Mouse (Mus musculus) gastrocnemius, adult 8-10 months (tissue): ENCODE results near the gene Glis1. TPM values are rescaled to one million over a fixed set of nuclear protein-coding genes. Genes with fewer than 3 reads are reported as not detected.
"Not testable (repeated sequence)": the region's sequence is repeated elsewhere in the genome, so short reads cannot be mapped to it uniquely, and the experiment has no call there.

Experiments used
- DNase-seq, 2 experiments: peaks; one replicate each; pipeline ENCODE4 v3.0.0; 2022; ENCODE audit warnings: low spot score in 2 of 2
- total RNA-seq, 4 experiments: library from RNA; stranded (reverse); gene quantifications; 2 replicates each; pipeline ENCODE4 v1.2.4; 2022

Glis1 gene
- total RNA-seq, 4 experiments from 2014 or later, result 0.12 to 0.58 (median 0.31) TPM; not detected in 1

DNA sequence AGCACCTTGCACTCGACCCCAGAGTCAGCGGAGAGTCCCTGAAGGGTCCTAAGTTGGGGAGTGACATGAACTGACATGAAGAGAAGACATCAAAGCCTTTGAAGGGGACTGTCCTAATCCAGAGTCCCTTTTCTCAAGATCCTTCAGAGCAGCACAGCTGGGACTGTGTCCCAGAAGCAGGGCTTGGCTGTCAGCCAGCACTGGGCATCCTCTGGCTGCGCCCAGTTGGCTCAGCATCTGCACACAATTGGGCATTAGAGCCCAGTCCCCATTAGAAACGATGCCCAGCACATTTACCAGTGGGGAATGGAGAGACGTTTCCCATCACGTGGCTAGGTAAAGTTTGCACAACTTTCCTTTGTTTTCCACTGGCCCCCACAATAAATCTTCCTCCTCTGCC lies 142.4 kb downstream of the Glis1 start:
- DNase-seq, result no peak

DNA sequence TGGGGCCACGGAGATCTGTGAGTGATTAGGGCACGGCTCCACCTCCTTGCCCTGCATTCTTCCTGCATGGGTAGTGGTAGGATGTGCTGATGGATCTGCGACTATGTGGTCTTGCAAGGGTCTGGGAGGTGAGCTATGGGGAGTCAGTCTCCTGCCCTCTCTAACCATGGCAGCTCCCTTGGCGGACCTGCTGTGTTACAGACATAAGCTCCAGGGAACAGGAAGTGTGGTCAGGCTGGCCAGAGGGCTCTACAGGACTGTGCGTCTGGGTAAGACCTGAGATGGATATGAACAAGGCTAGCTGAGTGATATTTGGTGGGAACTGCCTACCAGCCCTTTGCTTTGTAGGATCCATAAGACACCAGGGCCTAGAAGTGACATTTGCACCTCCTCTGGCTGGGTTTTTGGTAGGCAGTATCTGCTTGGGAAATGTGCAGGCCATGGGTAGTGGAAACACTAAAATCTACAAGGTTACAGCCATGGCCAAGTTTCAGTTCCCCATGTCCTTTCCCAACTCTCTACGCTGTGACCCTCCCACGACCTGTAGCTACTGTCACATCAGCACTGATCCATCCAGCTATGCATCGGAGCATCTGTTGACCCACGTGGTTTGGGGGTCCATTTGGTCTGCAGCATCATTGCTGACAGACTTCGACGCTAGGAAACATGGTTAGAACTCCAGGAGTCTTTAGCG lies 142.9 kb downstream of the Glis1 start:
- no peak for DNase-seq

DNA sequence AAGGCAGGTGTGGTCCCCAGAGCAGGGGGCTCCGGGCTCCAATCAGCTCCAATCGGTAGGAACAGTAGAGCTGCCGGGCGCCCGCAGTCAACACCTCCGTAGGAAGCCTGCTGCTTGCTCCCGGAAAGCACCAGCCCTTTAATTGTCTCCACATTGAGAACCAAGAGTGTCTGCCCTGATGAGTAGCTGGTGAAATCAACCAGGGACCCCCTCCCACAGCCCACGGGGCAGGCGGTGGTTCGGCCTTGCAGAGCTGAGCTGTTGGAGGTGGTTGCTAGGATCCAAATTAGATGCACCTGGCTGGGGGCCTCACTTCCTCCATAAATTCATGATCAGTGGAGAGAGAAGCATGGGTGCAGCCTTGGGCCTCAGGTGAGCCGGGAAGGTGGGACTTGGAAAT lies 146.5 kb downstream of the Glis1 start:
- DNase-seq, result no peak

DNA sequence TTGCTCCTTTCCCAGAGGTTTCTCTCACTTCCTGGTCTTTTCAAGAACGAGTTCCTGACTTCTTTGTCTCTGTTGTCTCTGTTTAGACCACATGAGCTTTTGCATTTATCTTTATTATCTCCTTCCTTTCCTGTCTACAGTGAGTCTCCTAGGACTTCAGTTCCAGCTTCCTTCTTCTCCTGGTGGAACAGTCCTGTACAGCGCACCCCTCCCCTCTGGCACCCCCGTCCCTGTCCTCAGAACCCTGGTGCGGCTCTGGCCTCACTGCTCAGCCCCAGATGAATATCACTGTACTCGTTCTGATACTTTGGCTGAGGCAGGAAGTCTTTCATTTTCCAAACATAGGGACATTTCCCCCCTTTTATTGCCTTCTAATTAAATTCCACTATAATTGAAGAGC lies 152.0 kb downstream of the Glis1 start:
- DNase-seq, result no peak

DNA sequence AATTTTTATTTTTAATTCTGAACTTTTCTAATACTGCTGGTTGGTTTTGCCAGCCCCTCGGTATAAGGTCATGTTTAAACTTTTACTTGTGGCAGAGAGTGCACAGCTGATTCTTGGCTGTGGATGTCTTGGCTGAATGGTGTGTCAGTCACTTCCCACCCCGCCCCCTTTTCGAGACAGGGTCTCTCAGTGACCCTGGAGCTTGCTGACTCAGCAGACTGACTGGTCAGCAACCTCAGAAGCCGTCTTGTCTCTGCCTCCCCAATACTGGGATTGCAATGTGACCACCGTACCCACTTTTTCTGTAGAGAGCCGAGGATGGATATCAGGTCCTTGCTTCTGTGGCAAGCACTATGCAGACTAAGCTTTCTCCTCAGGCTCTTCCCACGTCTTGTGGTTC lies 154.2 kb downstream of the Glis1 start:
- no peak for DNase-seq

DNA sequence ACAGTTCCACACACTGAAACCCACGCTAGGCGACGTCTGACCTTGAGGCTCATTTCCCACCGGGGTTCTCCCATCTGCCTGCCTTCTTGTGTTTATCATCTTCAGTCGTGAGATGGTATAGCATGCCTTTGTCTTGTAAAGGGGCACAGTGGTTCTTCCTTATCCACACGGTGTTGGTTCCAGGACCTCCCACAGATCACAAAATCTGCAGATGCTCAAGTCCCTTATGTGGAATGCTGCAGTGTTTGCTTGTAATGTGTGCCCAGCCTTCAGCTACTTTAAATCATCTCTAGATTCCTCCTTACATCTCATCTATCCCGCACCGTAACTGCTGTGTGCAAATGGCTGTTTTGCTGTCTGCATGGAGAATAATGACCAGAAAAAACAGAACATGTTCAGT lies 154.7 kb downstream of the Glis1 start:
- no peak for DNase-seq

DNA sequence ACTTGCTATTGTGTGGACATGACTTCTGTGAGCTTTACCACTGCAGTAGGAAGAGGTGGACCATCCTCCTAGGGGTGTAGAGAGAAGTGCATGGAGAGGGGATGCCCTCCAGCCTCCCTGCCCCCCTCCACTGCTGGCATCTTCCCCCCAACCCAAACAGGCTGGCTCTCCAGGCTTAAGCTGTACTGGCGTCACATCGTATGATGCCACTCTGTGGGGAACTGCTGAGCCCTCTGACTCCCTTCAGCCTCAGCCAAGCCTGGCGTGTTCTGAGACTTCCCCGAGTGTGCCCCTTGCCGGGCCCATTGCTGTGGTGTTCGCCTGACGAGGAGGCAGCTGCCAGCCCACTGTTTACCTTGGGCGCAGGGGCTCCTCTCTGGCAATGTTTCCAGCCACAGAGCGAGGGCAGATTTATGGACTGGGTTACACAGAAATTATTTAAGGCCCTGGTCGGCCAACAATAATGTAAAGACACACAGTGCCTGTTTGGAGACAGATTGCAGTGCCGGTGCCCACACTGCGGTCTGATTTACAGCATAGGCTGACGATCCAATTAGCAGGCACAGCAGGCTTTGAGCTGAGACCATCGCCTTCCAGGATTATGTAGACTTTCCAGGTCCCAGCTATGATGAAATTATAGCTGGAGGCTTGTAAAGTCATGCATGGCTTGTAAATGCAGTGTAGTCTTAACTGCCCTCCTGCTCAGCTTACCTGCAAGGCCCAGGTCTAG lies 156.6 kb downstream of the Glis1 start:
- no peak for DNase-seq

DNA sequence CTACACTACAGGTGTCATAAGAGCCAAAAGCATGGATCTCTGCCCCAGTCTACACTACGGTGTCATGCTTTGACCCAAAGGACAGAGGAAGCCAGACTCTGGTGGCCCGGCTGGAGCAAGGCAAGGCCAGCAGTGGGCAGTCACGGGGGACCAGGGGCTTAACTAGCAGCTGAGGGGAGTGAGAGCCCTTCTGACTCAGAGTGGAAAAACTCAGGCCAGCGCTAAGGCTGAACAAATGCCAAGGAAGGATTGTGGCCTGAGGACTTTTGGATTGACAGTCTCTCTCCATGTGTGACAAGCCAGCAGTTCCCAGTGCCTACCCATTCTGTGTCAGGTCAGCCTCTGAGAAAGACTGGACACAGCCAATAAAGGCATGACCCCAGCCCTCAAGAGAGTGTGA lies 159.0 kb downstream of the Glis1 start:
- DNase-seq, result no peak

DNA sequence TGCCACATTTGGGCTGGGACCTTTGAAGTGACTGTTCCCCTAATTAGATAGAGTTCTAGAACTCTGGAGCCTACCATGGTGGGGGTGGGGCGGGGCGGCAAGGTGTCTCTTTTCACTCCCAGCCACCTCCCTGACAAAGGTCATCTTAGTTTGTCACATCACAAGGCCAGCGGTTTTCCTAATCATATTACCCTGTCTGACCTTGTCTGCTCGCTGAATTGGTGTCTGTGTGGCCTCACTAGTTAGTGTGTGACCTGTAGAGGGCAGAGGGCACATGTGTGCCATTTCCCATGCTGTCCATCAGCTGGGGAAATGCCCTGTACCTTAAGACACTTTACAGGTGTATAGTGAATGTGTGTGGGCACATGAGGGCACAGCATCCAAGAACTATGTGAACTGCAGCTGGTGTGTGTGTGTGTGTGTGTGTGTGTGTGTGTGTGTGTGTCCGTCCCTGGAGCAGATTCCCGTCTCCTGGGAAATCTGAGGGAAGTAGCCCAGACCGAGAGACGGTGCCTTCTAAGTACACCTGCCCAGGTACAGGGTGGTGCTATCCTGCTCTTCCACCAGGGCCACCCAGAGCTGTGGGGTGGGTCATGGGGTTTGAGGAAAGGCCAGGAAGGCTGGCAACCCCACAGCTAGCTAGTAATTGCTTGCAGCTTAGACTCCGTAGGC lies 163.0 kb downstream of the Glis1 start:
- no peak for DNase-seq

DNA sequence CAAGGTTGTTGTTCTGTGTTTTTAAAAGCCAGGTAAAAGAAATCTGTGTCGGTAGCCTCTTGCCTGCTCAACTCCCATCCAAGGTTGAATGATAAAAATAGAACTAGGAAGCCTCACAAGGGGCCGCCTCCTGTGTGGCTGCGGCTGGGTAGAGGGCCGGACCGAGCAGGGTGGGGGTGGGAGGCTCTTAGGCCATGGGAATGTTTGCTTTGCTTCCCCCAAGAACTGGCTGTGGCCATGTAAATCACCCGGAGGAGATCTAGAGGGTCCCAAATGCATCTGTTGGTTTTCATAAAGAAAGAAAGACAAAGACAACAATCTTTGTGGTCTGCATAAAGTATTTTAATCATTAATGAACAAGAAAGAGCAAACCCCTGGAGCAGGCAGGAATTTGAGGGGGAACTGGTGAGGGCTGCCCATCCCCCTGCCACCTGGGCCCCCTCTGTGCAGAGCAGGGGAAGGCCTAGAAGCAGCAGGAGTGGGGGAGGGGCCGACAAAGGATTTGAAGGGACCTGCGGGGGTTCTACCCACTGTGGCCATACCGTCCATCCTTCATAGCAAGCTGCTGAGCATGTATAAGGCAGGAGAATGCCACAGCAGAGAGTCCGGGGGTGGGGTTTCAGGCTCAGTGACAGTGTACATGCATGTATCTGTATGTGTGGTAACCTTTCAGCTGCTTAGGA lies 163.6 kb downstream of the Glis1 start:
- DNase-seq, result no peak

DNA sequence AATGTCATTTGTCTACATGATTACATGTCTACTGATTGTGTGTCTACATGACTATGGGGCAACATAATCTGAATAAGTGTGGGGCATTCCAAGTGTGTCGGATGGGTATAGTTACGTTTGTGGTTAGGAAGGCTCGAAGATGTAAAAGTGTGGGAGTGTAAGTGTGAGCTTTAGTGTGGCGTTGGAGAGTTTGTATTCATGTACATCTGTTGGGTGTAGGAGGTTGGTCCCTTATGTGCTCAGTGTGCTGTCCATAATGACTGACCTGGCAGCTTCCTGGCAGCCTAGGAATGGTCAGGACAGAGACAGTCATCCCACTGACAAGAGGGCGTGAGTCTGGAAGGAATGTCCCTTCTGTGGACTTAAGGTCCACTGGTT lies 164.2 kb downstream of the Glis1 start:
- DNase-seq, result not testable (repeated sequence)

DNA sequence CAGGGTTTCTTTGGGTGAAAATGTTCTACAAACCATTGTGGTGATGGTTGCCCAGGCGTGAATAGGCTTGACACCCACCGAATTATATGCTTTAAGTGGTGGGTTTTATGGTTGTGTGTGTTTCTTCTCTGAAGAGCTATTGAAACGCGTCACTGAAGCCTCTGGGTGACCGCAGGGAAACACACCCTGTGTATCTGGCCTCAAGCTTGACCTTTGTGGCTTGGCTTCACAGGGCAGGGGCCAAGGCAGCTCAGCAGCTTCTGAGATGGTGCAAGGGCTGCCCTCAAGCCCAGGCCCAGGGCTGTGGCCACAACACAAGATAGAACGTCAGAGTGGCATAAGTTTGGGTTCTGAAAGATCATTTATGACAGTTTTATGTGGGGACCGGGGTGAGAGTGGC lies 167.9 kb downstream of the Glis1 start:
- DNase-seq, result no peak

DNA sequence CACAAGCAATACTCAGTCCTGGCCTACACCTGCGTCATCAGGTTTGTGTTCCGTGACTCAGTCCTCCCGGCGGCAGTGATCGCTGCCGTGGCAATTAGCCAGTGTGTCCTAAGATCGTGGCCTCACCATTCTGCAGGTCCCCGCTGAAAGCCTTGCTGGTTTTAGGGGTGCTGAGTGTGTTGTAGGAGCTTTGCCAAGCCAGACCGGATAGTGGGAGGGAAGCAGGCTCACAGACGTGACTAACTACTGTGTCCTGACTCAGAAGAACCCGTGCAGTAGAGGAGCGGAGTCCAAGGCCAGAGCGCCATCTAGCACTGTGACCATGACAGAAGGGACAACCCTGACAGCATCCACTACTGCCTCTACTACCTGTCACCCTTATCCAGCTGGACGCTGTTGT lies 168.4 kb downstream of the Glis1 start:
- DNase-seq, result peak; percentile 8 to 11

DNA sequence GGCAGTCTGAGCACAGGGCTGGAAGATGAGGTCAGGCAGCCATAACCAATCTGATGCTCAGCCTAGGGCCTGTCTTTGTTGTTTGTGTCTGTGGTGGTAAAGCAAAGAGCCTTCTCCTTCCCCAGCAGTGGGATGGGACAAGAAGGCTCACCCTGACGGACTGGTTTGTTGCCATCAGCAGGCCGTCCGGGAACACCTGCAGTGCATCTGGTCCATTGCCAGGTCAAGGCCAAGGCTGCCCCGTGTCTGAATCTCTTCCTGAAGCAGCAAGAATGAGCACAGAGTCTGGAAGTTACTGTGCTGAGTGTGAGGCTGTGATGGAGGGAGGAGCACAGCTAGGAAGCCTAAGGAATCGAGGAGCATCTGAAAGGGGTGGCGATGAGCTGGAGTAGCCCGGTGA lies 168.8 kb downstream of the Glis1 start:
- DNase-seq, result no peak

DNA sequence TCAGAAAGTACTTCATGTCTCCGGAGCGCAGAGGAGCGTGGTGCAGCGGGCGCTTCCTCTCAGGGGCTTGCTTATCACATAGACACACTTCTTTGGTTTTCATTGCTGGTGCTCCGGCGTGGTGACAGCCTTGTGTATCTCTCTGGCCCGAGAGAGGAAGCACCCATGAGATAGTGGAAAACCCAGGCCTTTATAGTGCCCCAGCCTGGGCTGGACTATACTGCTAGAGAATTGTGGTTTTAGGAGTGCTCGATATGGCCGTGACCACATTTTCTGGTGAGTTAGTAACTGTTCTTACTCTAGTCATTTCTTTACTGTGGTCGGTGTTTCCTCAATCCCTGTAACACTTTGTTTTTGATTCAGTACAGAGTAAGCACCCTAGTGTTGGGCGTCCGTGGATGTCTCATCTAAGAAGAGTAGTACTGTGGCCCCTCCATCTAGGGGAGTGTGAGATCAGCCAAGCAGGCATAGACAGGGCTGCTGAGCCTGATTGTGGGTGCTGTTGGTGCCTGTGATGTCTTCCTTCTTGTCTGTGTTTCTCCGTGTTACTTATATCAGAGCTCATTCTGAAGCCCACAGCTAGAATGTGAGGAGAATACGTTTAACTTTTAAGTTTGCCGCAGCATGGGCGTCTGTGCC lies 171.7 kb downstream of the Glis1 start:
- DNase-seq, result no peak

DNA sequence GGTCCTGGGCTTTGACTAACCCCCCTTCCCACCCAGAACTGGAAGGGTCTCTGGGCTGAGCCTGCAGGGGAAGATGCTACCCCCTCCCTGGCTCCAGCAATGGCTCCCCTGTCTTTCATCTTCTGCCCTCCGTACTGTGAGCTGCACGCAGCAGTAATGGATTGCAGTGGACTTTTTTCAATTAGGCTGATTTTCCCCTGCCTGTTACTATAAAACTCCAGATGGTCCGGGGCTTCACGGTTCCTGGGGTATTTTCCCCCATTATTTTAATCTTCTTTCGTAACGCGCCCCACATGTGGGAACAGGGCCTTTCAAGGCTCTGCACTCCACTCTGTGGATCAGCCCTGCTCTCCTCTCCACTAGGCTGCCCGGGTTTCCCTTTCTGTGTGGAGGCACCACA lies 175.4 kb downstream of the Glis1 start:
- DNase-seq, result no peak

DNA sequence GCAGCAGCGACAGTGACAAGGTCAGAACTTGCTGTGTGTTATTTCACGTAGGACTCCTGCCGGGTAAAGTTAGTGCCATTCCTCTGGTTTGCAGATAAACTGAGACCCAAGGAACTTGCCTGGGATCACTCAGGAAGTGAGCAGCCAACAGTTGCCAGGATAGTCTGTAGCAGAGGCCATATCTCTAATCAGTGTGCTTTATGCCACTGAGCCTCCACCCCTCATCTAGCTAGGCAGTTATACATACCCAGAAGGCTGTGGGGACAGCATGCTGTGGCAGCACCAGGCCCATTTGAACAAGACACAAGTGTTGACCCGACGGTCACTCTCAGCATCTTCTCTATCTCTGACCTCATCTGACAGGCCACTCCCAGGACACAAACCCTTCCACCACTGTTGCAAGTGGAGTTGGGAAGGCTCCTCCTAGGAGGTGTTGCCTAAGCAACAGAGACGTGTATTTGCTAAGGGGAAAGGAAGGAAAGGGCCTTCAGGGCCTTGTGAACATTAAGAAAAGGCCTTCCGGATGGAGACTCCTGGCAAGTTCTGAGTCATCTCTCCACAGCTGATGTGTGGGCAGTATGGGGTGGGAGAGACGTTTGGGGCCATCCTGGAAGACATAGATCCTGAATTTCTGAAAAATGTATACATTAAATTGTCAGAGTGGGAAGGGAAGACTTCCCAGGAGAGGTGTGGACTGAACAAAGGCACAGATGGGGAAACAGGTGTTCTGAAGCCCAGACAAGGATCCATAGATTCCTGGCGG lies 177.7 kb downstream of the Glis1 start:
- no peak for DNase-seq

DNA sequence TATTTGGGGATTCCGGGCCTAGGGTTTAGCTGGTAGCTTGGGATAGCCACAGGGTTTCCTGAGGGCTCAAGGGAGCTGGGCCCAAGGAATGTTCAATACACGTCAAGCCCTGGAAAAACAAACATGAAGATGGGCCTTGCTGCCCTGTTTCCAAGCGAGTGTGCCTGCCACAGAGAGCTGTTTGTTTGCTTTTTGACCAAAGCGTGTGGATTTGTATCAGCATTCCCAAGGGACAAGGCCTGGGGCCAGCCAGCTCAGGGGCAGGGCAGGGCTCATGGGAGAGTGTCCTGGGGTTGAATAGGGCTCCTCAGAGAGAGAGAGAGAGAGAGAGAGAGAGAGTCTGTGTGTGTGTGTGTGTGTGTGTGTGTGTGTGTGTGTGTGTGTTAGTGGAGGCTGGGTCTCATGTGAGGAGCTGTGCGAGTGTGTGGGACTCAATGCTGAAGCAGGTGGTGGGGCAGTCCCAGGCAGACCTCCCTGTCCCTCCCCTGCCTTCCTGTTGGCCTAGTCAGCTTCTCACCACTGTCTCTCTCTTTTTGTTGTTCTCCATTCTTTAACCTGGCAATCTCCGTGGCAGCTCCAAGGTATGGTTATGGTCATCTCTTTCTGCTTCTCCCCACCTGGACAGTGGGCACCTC lies 183.3 kb downstream of the Glis1 start:
- DNase-seq, result no peak

DNA sequence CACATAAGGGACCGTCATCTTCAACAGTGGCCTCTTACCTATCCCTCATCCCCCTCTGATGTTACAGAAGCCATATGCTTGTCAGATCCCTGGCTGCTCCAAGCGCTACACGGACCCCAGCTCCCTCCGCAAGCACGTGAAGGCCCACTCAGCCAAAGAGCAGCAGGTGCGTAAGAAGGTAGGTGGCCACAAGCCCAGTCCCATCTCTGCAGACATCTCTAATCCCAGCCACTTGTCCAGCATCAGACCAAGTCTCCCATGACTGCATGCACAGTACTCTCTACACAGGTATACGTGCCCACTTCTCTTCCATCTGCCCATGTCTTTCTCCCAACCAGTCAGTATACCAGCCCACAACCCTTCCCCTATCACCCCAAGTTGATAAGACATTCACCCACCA lies 185.1 kb downstream of the Glis1 start:
- DNase-seq, result no peak

DNA sequence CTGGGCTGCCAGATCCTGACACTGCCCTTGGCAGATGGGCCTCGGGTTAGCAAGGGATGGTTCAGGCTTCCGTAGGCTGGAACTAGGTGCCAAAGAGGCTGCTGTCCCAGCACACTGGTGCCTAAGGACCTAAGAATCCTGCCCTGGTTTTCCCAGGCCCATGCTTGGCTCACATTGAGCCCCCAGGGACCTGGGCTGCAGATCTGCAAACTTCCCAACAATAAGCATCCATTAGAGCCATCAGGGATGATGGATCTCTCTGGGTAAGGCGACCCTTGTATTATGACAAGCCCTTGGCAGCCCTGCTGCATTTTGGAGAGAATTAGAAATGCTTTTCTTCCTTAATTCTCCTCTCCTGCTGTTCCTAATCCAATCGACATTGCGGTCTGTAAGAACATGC lies 187.0 kb downstream of the Glis1 start:
- no peak for DNase-seq
